Mouse (Mus musculus) liver, embryonic 16.5 days (tissue): ENCODE data around the gene Shmt2. TPM values are rescaled to one million over a fixed set of nuclear protein-coding genes. Genes with fewer than 3 reads are reported as not detected.

Experiments used
- ATAC-seq: fragments of 200-750 bp; cut with Nextera tagmentation; 2 replicates; pipeline ENCODE4 v1.8.0; 2017; ENCODE audit warnings: low read depth, mild to moderate bottlenecking, moderate number of reproducible peaks, moderate library complexity
- H3K27ac ChIP-seq: fragments of 300-500 bp; sonication (generic); 2 replicates; pipeline ENCODE4 v1.5.1; 2014; ENCODE audit warnings: mild to moderate bottlenecking, low read length
- H3K27me3 ChIP-seq: fragments of 300-500 bp; sonication (generic); 2 replicates; pipeline ENCODE4 v1.6.1; 2014; ENCODE audit warnings: low read depth, low read length, mixed read lengths; ENCODE audit not compliant: control insufficient read depth, insufficient read depth
- H3K36me3 ChIP-seq: fragments of 300-500 bp; sonication (generic); 2 replicates; pipeline ENCODE4 v1.6.1; 2014; ENCODE audit warnings: mild to moderate bottlenecking; ENCODE audit not compliant: control insufficient read depth, insufficient read depth
- H3K4me1 ChIP-seq: fragments of 300-500 bp; sonication (generic); 2 replicates; pipeline ENCODE4 v1.6.1; 2014; ENCODE audit warnings: low read depth, low read length, mixed read lengths; ENCODE audit not compliant: control insufficient read depth
- H3K4me2 ChIP-seq: fragments of 300-500 bp; sonication (generic); 2 replicates; pipeline ENCODE4 v1.6.1; 2014; ENCODE audit warnings: low read depth, low read length, mixed read lengths
- H3K4me3 ChIP-seq: fragments of 300-500 bp; sonication (generic); 2 replicates; pipeline ENCODE4 v1.5.1; 2014; ENCODE audit warnings: low read depth, mild to moderate bottlenecking, low read length
- H3K9ac ChIP-seq: fragments of 300-500 bp; sonication (generic); 2 replicates; pipeline ENCODE4 v1.6.1; 2014; ENCODE audit warnings: low read depth, low read length
- H3K9me3 ChIP-seq: fragments of 300-500 bp; sonication (generic); replicated peaks from 2 replicates; pipeline ENCODE4 v1.6.1; 2016; ENCODE audit warnings: low read length; ENCODE audit not compliant: control insufficient read depth
- WGBS: fragments of 180-500 bp; shearing (Covaris S2); extraction: QIAGEN DNeasy Blood & Tissue Kit; methylation state at CpG from one replicate; pipeline ENCODE4 v1.1.7; 2014; ENCODE audit not compliant: insufficient replicate concordance; 5-methylcytosine and 5-hydroxymethylcytosine counted together
- polyA plus RNA-seq: library from polyadenylated mRNA; unstranded; fragments of >200 nt; fragmentation: Nextera tagmentation; extraction: Ambion mirVana; gene quantifications from 2 replicates; pipeline ENCODE4 v1.2.1, GENCODE M21; 2015

The Shmt2 gene
- polyA plus RNA-seq, 1 experiment from 2014 or later: 183 TPM

- no peak overlapping the region for H3K4me2 ChIP-seq
- 71% methylated on average over 3 of the region's 3 CpGs for whole genome bisulfite sequencing
- H3K27ac ChIP-seq: no peak overlapping the region
- no peaks in the 10 kb centered on the region for H3K9me3 ChIP-seq
- peaks cover 5% of the 10 kb centered on the region for H3K36me3 ChIP-seq
- no peak for ATAC-seq
- H3K4me3 ChIP-seq: no peak overlapping the region
- no peaks in the 10 kb centered on the region for H3K4me1 ChIP-seq
- H3K9ac ChIP-seq: no peak overlapping the region
- H3K27me3 ChIP-seq: no peaks in the 10 kb centered on the region
Observed at GRCm38 (mm10) chr10:127476541-127476940, 45.7 kb downstream of the Shmt2 start.

GRCm38 (mm10) chr10:127475175-127475574, 47.1 kb downstream of the Shmt2 start:
- Histone ChIP-seq H3K4me3 (no peak overlapping the region), H3K4me2 (no peak overlapping the region), H3K27me3 (no peaks in the 10 kb centered on the region), H3K9ac (no peak overlapping the region), H3K36me3 (peaks cover 8% of the 10 kb centered on the region), H3K27ac (no peak overlapping the region), H3K4me1 (no peaks in the 10 kb centered on the region), H3K9me3 (no peaks in the 10 kb centered on the region)
- no peak for ATAC-seq
- 80% methylated on average over 4 of the region's 4 CpGs for WGBS

GRCm38 (mm10) chr10:127472722-127473121, 49.5 kb downstream of the Shmt2 start:
- Histone ChIP-seq H3K4me3 (no peak overlapping the region), H3K36me3 (peaks cover 14% of the 10 kb centered on the region), H3K4me1 (no peaks in the 10 kb centered on the region), H3K27ac (no peak overlapping the region), H3K27me3 (no peaks in the 10 kb centered on the region), H3K4me2 (no peak overlapping the region), H3K9ac (no peak overlapping the region), H3K9me3 (no peaks in the 10 kb centered on the region)
- 70% methylated on average over 9 of the region's 9 CpGs for WGBS
- ATAC-seq: no peak

- no peak for ATAC-seq
- Histone ChIP-seq H3K4me3 (no peak overlapping the region), H3K4me1 (no peaks in the 10 kb centered on the region), H3K27me3 (no peaks in the 10 kb centered on the region), H3K27ac (no peak overlapping the region), H3K4me2 (no peak overlapping the region), H3K9me3 (no peaks in the 10 kb centered on the region), H3K9ac (no peak overlapping the region), H3K36me3 (peaks cover 14% of the 10 kb centered on the region)
- WGBS: 23% methylated on average over 15 of the region's 15 CpGs
Observed at GRCm38 (mm10) chr10:127471281-127471988, 50.8 kb downstream of the Shmt2 start.

Other genes with a start within 250 kb of the Shmt2 start
- 5.7 and 6.5 TPM in 2 replicates for gene Mbd6, start 233.4 kb downstream of the Shmt2 start, polyA plus RNA-seq
- gene Mars, start 210.7 kb downstream of the Shmt2 start, polyA plus RNA-seq: 100 and 109 TPM in 2 replicates
- 12.2 and 13.2 TPM in 2 replicates for gene Arhgap9, start 200.5 kb downstream of the Shmt2 start, polyA plus RNA-seq
- 0.15 and 0.21 TPM in 2 replicates for gene Gli1, start 180.5 kb downstream of the Shmt2 start, polyA plus RNA-seq
- 0.78 and 0.99 TPM in 2 replicates for gene Inhbe, start 168.0 kb downstream of the Shmt2 start, polyA plus RNA-seq
- gene Inhbc, start 152.0 kb downstream of the Shmt2 start, polyA plus RNA-seq: 4.3 and 5.9 TPM in 2 replicates
- 10.2 and 13.3 TPM in 2 replicates for gene R3hdm2, start 142.1 kb downstream of the Shmt2 start, polyA plus RNA-seq
- gene Stac3, start 20.8 kb downstream of the Shmt2 start, polyA plus RNA-seq: 0.59 and 0.65 TPM in 2 replicates
- gene Ndufa4l2, start 7.5 kb downstream of the Shmt2 start, polyA plus RNA-seq: 62.5 and 67.9 TPM in 2 replicates
- gene Nxph4, start 12.1 kb upstream of the Shmt2 start, polyA plus RNA-seq: 0.14 TPM in 1 of 2 replicates, not detected in the other
- 31.9 and 36.3 TPM in 2 replicates for gene Lrp1, start 98.7 kb upstream of the Shmt2 start, polyA plus RNA-seq
- gene Stat6, start 120.5 kb upstream of the Shmt2 start, polyA plus RNA-seq: 14.8 and 17.7 TPM in 2 replicates
- gene Nemp1, start 144.5 kb upstream of the Shmt2 start, polyA plus RNA-seq: 6.7 and 7.1 TPM in 2 replicates
- 3.0 and 3.9 TPM in 2 replicates for gene Nab2, start 146.1 kb upstream of the Shmt2 start, polyA plus RNA-seq
- gene Myo1a, start 182.7 kb upstream of the Shmt2 start, polyA plus RNA-seq: 0.11 and 0.55 TPM in 2 replicates
- 11.3 and 13.1 TPM in 2 replicates for gene Tac2, start 202.0 kb upstream of the Shmt2 start, polyA plus RNA-seq
- 0.69 and 0.70 TPM in 2 replicates for gene Zbtb39, start 217.1 kb upstream of the Shmt2 start, polyA plus RNA-seq
- gene Gpr182, start 229.3 kb upstream of the Shmt2 start, polyA plus RNA-seq: 13.4 and 15.6 TPM in 2 replicates
- 0.12 and 0.20 TPM in 2 replicates for gene Rdh1, start 237.3 kb upstream of the Shmt2 start, polyA plus RNA-seq
- 0.14 and 0.25 TPM in 2 replicates for gene Rdh16f1, start 237.3 kb upstream of the Shmt2 start, polyA plus RNA-seq